Mouse (Mus musculus): ENCODE data around the gene Efcab12.
"Not testable (repeated sequence)": the region's sequence is repeated elsewhere in the genome, so short reads cannot be mapped to it uniquely, and the experiment has no call there.

Efcab12 gene

DNA sequence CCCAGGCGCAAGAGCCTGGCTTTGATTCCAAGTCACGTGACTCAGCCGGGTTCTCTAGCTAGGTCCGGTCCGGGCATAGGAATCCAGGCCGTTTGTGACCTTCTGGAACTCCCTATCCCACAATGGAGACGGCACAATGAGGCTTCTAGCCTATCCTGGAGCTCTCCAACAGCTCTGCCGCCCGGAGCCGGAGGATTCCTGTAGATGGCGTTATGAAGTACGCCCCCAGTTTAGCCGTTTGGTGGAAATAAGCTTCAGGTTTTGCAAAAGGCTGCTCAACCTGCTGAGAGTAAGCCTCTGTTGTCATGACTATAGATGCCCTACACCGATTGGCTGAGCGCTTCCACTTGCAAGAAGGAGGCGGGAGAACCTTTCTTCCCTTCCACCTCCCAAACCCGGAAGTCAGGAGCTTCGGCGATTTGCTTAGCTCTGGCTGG is at the start of gene Efcab12:
Gene Efcab12, minus strand, starts transcription at position 252 of the 437 bp plus-strand sequence.
- peak; percentile 88 for DNase-seq

GRCm38 (mm10) chr6:115886894-115887293 is 48.7 kb upstream of the Efcab12 start:
- no peak for DNase-seq

DNA sequence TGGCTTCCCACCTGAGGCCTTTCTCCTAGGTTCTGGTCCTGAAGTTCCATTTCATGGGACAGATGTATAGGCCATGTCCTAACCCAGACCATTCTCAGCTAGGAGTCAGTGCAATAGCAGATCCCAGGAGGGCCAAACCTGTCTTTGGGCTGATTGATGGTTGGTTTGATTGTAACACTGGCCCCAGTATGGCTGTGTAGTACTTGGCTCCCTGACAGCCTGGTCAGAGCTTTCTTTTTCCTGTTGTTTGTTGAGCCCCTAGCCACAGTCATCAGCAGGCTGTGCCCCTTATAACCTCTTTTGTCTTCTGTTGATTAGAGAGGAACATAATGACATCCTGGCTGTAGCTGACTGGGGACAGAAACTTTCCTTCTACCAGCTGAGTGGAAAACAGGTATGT is 45.8 kb upstream of the Efcab12 start:
- no peak for DNase-seq

GRCm38 (mm10) chr6:115880751-115881150 is 42.5 kb upstream of the Efcab12 start:
- DNase-seq = no peak

GRCm38 (mm10) chr6:115879736-115880135 is 41.5 kb upstream of the Efcab12 start:
- DNase-seq = no peak

DNA sequence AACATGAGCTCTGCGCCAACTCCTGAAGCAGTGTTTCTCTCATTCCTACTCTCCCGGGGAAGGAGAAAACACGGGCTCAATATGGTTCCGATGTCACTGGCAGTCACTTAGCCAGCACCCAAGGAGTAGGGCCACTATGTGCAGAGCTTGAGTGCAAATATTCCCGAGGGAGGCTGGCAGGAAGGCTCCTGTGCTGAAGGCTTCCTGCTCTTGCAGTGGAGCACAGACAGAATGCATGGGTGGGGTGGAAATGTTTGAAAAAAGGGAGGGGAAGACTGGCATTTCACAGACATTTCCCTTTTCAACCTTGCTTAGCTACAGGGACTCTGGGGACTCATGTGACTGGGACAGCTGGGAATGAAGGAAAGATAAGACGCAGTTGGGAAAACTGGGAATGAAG is 40.5 kb upstream of the Efcab12 start:
- DNase-seq = no peak

DNA sequence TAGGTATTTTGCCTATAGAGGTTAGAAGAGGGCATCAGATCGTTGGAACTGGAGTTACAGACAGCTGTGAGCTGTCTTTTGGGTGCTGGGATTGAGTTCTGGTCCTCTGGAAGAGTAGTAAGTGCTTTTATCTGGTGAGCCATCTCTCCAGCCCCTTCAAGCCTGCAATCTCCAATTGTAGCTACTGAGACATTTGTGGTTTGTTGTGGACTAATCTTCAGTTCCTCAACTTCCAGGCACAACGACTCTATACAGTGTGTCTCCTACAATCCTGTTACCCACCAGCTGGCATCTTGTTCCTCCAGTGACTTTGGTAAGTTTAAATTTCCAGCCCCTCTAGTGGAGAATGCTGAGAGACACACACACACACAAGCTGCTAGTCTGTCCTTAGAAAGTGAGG is 39.0 kb upstream of the Efcab12 start:
- no peak for DNase-seq

GRCm38 (mm10) chr6:115871318-115871717 is 33.1 kb upstream of the Efcab12 start:
- not testable (repeated sequence) for DNase-seq

GRCm38 (mm10) chr6:115867157-115867556 is 28.9 kb upstream of the Efcab12 start:
- DNase-seq = not testable (repeated sequence)

DNA sequence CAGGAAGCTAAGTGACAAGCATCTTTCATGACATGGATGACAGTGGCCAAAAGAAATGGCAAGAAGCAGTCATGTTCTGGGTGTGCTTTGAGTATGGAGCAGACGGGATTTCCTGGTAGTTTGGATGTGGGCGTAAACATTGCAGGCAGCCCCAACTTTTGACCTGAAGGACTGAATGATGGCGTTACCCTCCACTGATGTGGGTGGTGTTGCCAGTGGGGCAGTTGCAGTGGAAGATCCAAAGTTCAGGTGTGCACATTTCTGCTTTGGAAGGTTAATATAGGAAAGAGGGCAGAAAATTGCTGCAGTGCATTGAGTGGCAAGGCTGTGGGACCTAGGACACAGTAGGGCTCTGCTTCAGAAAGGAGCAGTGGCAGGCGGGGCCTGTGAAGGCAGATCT is 27.0 kb upstream of the Efcab12 start:
- DNase-seq = no peak

GRCm38 (mm10) chr6:115863340-115863841 is 25.2 kb upstream of the Efcab12 start:
- DNase-seq = peak; percentile 83

DNA sequence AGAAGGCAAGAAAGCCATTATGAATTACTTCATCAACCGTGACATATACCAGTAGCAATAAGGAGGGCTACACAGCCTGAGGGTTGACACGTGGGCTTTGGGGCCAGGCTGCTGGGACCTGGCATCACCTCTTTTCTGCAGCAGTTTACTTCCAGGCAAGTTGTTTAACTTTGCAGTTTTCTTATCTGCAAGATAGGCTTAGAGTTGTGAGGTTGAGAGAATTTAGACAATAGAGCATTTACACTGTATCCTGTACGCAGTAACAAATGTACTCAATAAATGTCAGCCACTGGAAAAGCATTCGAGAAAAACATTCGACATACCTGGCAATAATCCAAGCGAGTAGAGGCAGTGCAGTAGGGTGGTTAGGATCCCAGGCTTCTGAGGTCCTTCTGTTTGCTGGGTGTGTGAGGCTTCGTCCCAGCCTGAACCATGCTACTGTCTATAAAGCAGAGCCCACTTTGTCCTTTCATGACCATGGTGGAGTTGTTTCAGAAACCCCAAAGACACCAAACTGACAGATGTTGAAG is 21.9 kb upstream of the Efcab12 start:
- no peak for DNase-seq

- DNase-seq = no peak
Measured at GRCm38 (mm10) chr6:115859258-115859657, 21.0 kb upstream of the Efcab12 start.

GRCm38 (mm10) chr6:115856361-115856745 is 18.1 kb upstream of the Efcab12 start:
- DNase-seq = peak; percentile 33

DNA sequence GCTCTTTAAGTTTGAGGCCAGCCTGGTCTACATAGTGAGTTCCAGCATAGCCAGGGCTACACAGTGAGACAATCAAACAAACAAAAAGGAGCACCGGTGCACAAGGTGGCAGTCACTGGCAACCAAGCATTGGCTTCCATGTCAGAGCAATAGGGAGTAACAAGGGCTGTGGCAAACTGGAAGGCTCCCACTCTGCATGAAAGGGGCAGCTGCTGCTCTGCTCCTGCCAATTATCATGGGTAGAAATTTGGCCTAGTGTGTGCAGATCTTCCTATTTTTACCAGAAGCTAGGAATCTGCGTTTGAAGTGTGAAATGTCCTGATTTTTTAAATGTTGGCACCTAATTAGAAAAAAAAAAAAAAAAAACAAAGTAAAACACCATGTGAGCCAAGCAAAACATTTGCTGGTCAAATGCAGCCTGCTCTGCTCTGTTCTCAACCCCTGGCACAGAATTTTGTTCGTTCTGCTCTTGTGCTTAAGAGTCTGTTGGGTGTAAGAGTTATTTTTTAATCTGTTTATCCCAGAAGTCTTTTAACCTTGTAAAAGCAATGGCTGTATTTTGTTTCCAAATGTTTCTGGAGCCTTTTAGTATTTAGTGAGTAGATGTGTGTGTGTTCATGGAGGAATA is 17.6 kb upstream of the Efcab12 start:
- no peak for DNase-seq

DNA sequence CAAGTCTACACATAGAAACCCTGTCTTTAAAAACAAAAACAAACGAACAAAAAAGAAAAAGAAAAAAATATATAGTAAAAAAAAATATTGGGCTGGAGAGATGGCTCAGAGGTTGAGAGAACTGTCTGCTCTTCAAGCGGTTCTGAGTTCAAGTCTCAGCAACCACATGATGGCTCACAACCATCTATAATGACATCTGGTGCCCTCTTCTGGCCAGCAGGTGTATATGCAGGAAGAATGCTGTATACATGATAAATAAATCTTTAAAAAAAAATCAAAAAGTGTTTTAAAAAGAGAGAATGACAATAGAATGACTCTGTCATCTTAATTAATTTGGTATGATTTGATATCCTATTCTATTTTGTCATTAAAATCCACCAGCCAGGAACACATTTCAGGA is 16.2 kb upstream of the Efcab12 start:
- no peak for DNase-seq

DNA sequence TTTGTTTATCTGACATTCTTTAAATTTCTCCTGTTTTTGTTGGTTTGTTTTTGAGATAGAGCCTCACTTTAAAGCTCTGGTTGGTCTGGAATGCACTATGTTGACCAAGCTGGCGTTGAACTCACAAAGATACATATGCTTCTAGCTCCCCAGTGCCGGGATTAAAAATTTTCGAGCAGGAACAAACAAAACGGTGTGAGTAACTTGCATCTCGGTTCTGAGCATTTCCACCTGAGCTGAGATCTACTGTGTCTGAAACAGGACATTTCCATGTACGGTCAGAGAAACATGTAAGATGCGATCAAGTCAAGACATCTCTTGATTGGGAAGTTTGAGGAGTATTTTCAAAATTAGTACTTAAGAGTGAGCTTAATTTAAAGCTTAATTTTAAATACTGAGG is 15.8 kb upstream of the Efcab12 start:
- no peak for DNase-seq

- peak; percentile 100 for DNase-seq
Measured at GRCm38 (mm10) chr6:115853091-115853813, 15.0 kb upstream of the Efcab12 start, which contains the start of the genes Mbd4 and Ift122. Mbd4 (minus strand) TSS chr6:115853371. Ift122 (plus strand) TSS chr6:115853470.

GRCm38 (mm10) chr6:115852446-115853090 is 14.4 kb upstream of the Efcab12 start:
- DNase-seq = no peak

- no peak for DNase-seq
Measured at GRCm38 (mm10) chr6:115848598-115849304, 10.5 kb upstream of the Efcab12 start.

DNA sequence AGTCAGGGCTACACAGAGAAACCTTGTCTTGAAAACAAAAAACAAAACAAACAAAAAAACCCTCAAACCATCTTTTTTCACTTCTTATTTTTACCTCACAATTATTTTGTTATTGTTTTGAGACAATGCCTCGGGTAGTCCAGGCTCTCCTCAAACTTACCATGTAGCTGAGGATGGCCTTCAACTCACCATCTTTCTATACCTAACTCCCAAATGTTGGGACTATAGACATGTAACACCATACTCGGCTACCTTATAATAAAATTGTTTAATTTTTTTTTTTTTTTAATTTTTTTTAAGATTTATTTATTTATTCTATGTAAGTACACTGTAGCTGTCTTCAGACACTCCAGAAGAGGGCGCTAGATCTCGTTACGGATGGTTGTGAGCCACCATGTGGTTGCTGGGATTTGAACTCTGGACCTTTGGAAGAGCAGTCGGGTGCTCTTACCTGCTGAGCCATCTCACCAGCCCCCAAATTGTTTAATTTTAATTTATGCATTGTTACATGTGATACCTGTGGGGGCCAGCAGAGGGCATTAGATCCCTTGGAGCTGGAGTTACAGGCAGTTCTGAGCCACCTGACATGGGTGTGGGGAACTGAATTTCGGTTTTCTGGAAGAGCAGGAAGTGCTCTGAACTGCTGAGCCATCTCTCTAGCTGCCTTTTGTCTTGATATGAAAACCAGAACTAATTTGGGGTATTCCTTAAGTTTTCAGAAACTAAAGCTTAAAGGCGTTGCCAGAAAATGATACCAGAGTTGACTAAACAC is 8.6 kb upstream of the Efcab12 start:
- peak; percentile 59 for DNase-seq

DNA sequence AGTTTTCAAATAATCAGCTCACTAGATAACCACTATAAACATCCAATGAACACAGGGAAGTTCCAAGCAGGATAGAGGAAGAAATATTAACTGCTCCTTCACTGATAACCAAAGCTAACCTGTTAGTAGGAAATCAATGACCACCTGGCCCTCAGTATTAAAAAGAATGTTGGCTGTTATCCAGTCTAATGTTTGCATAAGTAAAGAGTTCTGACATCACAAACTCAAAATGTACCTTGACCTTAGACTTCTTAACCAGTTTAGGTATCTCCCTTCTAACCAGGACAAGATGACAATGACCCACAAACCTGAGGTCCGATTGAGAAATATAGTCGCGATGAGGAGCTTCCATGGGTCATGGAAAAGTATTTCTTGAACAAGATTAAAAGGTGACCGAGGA is 6.8 kb upstream of the Efcab12 start:
- DNase-seq = no peak
